Mouse (Mus musculus) lung, adult 2 months (tissue): ENCODE measurements around the gene St7. TPM values are rescaled to one million over a fixed set of nuclear protein-coding genes. Genes with fewer than 3 reads are reported as not detected.

Experiments
- DNase-seq: peaks from one replicate; pipeline ENCODE4 v3.0.0; 2022
- H3K4me1 ChIP-seq: fragments of 200-500 bp; 2 replicates; pipeline ENCODE4 v1.6.1; 2011; ENCODE audit warnings: low read length; ENCODE audit not compliant: control insufficient read depth, insufficient read depth
- H3K4me3 ChIP-seq: fragments of 200-500 bp; replicated peaks from 2 replicates; pipeline ENCODE3; 2011; ENCODE audit warnings: low read depth, mild to moderate bottlenecking, control low read depth, low read length; ENCODE audit errors: extremely low read depth
- CTCF ChIP-seq: fragments of 200-500 bp; IDR thresholded peaks from 2 replicates; pipeline ENCODE4 v1.5.1; 2011; ENCODE audit warnings: mild to moderate bottlenecking, low read length, control low read depth; ENCODE audit not compliant: insufficient read depth
- POLR2A ChIP-seq: fragments of 200-500 bp; IDR thresholded peaks from 2 replicates; pipeline ENCODE4 v1.6.1; 2011; ENCODE audit warnings: low read depth, mild to moderate bottlenecking, control low read depth, low read length, borderline replicate concordance; ENCODE audit errors: extremely low read depth
- WGBS: fragments of 180-500 bp; shearing (Covaris S2); methylation state at CpG from one replicate; pipeline ENCODE4 v1.1.7; 2018; 5-methylcytosine and 5-hydroxymethylcytosine counted together
- polyA plus RNA-seq: library from polyadenylated mRNA; depleted of rRNA; stranded (reverse); fragments of >200 nt; gene quantifications from 2 replicates; pipeline ENCODE4 v1.2.3, GENCODE M21; 2012

The St7 gene
- polyA plus RNA-seq, 1 experiment: 9.9 TPM

- TF ChIP-seq POLR2A (no peak), CTCF (no peak)
- 0 out of 2 replicates have a peak, but pooled peaks cover 2% of the 10 kb centered on the region for H3K4me1 ChIP-seq
- H3K4me3 ChIP-seq: no peak overlapping the region
- WGBS: 69% methylated on average over 9 of the region's 9 CpGs
- no peak for DNase-seq
Observed at GRCm38 (mm10) chr6:17750041-17750660, 57.4 kb downstream of the St7 start.

- no peak for DNase-seq
- Histone ChIP-seq H3K4me1 (0 out of 2 replicates have a peak, but pooled peaks cover 2% of the 10 kb centered on the region), H3K4me3 (no peak overlapping the region)
- WGBS: 72% methylated on average over 6 of the region's 6 CpGs
- no peak for TF ChIP-seq POLR2A
- TF ChIP-seq CTCF: no peak
Observed at GRCm38 (mm10) chr6:17750957-17751356, 58.2 kb downstream of the St7 start.

- no peak overlapping the region for H3K4me3 ChIP-seq
- no peaks in the 10 kb centered on the region for H3K4me1 ChIP-seq
- WGBS: 73% methylated on average over 6 of the region's 6 CpGs
- no peak for TF ChIP-seq POLR2A
- no peak for TF ChIP-seq CTCF
- DNase-seq: no peak
Observed at GRCm38 (mm10) chr6:17755902-17756301, 63.2 kb downstream of the St7 start.

- DNase-seq: no peak
- no peak overlapping the region for H3K4me3 ChIP-seq
Observed at GRCm38 (mm10) chr6:17758568-17758967, 65.8 kb downstream of the St7 start.

GRCm38 (mm10) chr6:17763963-17764659 lies 71.4 kb downstream of the St7 start:
- TF ChIP-seq POLR2A (no peak), CTCF (no peak)
- 54% methylated on average over 9 of the region's 9 CpGs for WGBS
- DNase-seq: no peak
- Histone ChIP-seq H3K4me1 (no peaks in the 10 kb centered on the region; the same call in 1 of the 2 replicates), H3K4me3 (no peak overlapping the region)

More at GRCm38 (mm10) chr6:17758568-17758967, 65.8 kb downstream of the St7 start:
- TF ChIP-seq POLR2A (no peak), CTCF (no peak)
- no peaks in the 10 kb centered on the region for H3K4me1 ChIP-seq
- WGBS: 80% methylated on average over 4 of the region's 4 CpGs

- no peaks in the 10 kb centered on the region; the same call in 1 of the 2 replicates for H3K4me1 ChIP-seq
- no peak overlapping the region for H3K4me3 ChIP-seq
- WGBS: 78% methylated on average over 2 of the region's 2 CpGs
- TF ChIP-seq POLR2A (no peak), CTCF (no peak)
- DNase-seq: no peak
Observed at GRCm38 (mm10) chr6:17764660-17764998, 71.9 kb downstream of the St7 start.

- TF ChIP-seq CTCF (no peak), POLR2A (no peak)
- DNase-seq: no peak
- H3K4me1 ChIP-seq: no peaks in the 10 kb centered on the region
- no peak overlapping the region for H3K4me3 ChIP-seq
- 79% methylated on average over 9 of the region's 9 CpGs for WGBS
Observed at GRCm38 (mm10) chr6:17769972-17770644, 77.4 kb downstream of the St7 start.

- Histone ChIP-seq H3K4me1 (no peaks in the 10 kb centered on the region), H3K4me3 (no peak overlapping the region)
- no peak for DNase-seq
- TF ChIP-seq POLR2A: no peak
- TF ChIP-seq CTCF: no peak
- WGBS: 62% methylated on average over 8 of the region's 8 CpGs
Observed at GRCm38 (mm10) chr6:17770645-17771345, 78.1 kb downstream of the St7 start.

- DNase-seq: no peak
- Histone ChIP-seq H3K4me1 (no peaks in the 10 kb centered on the region), H3K4me3 (no peak overlapping the region)
- TF ChIP-seq POLR2A (no peak), CTCF (no peak)
- 29% methylated on average over 1 of the region's 1 CpGs for WGBS
Observed at GRCm38 (mm10) chr6:17771456-17771855, 78.7 kb downstream of the St7 start.
